Mouse (Mus musculus): ENCODE measurements around the gene Coro1a. TPM values are rescaled to one million over a fixed set of nuclear protein-coding genes. Genes with fewer than 3 reads are reported as not detected.

The Coro1a gene
- total and polyA plus RNA-seq, 3 experiments: 203 to 349 (median 312) TPM

DNA sequence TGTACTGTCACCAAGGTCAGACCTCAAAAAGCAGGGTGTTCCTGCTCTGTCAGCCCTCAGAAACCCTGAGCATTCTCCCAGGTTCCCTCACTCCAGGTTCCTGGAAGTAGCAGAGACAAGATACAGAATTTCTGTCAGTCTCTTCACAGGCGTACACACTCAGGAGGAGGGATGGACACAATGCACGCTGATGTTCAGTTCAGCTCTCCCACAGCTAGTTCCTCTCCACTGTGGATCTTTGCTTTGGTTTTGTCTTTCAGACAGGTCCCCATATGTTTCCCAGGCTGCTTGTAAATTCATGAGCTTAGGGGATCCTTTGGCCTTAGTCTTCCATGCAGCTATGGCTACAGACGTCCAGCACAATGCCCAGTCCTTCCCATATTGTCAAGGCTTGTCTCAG lies 10.7 kb downstream of the Coro1a start:
- Histone ChIP-seq H3K4me3 (replicated peaks in 1 of 3; ENCODE audit: low read depth in 2 of 3, low read length in 2 of 3, poor library complexity in 1 of 3) (peak overlapping the region; percentile 83 to 98 (median 92)), H3K9me3 (replicated peaks; ENCODE audit: low read length) (no peaks in the 10 kb centered on the region), H3K27ac (ENCODE audit: insufficient read depth, low read depth) (no peak overlapping the region), H3K36me3 (replicated peaks in 1 of 2; ENCODE audit: control insufficient read depth in 1 of 2, insufficient read depth in 1 of 2, low read length in 1 of 2) (peaks cover 50 to 63% of the 10 kb centered on the region in 2 experiments), H3K4me2 (ENCODE audit: insufficient read depth, low read depth, poor library complexity, severe bottlenecking) (peak overlapping the region; percentile 54), H3K27me3 (replicated peaks) (no peaks in the 10 kb centered on the region), H3K9ac (ENCODE audit: insufficient read depth, low read depth) (peak overlapping the region; percentile 60), H3K4me1 (ENCODE audit: control insufficient read depth in 1 of 2, insufficient read depth in 2 of 2) (peaks cover 21 to 64% of the 10 kb centered on the region in 2 experiments), H3K79me2 (replicated peaks; ENCODE audit: control insufficient read depth, extremely low read depth, insufficient read depth, poor library complexity, severe bottlenecking) (peaks cover 32% of the 10 kb centered on the region)
- dilution Hi-C loops (cut with MboI; ENCODE audit: extremely low pct_ligation_motif_present, extremely low pct_unique_long_range_greater_than_20kb, low sequenced_read_pairs): no loop called here
- DNase-seq (ENCODE audit: extremely low read depth): no peak
- TF ChIP-seq POLR2AphosphoS2 (IDR thresholded peaks at IDR 0.05; ENCODE audit: low read depth, low read length) (no peak), PAX5 (IDR thresholded peaks at IDR 0.05; ENCODE audit: low read length) (no peak), CHD1 (IDR thresholded peaks at IDR 0.05; ENCODE audit: low read depth, low read length) (no peak), JUND (conservative IDR thresholded peaks at IDR 0.05; ENCODE audit: low read depth, low read length) (no peak), KAT2A (IDR thresholded peaks at IDR 0.05; ENCODE audit: insufficient replicate concordance, low read length) (no peak), MYC (IDR thresholded peaks at IDR 0.05; ENCODE audit: low read depth, low read length) (no peak), USF2 (conservative IDR thresholded peaks at IDR 0.05; ENCODE audit: low read depth, low read length) (no peak), HCFC1 (IDR thresholded peaks at IDR 0.05; ENCODE audit: low read depth, low read length) (no peak), ZC3H11A (IDR thresholded peaks at IDR 0.05; ENCODE audit: low read depth, low read length) (no peak), MAX (IDR thresholded peaks at IDR 0.05; ENCODE audit: low read length) (no peak), POLR2A (IDR thresholded peaks at IDR 0.05; ENCODE audit: low read depth, low read length) (no peak), IRF4 (IDR thresholded peaks at IDR 0.05; ENCODE audit: low read depth, low read length) (no peak)
- in situ Hi-C loops (cut with MboI; ENCODE audit: low pct_ligation_motif_present, low pct_unique_long_range_greater_than_20kb, low sequenced_read_pairs): no loop called here

DNA sequence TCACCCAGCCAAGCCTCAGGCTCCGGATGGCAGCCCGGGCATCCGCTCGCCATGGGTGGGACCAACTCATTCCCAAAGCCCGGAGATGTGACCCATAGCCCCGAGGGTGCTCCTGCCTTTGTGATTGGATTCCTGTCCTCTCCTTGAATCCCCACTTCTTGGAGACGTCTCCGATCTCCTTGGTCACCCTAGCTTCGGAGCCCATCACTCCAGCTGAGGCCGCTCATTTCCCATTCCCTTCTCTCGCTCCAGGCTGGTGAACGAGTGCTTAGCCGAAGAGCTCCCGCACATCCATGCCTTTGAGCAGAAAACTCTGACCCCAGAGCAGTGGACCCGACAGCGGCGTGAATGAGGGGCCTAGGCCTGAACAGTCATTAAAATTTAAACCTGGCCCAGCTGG lies 11.3 kb downstream of the Coro1a start:
- H3K79me2 ChIP-seq (replicated peaks; ENCODE audit: control insufficient read depth, extremely low read depth, insufficient read depth, poor library complexity, severe bottlenecking): peaks cover 27% of the 10 kb centered on the region
- peaks cover 49 to 62% of the 10 kb centered on the region in 2 experiments for H3K36me3 ChIP-seq (replicated peaks in 1 of 2; ENCODE audit: control insufficient read depth in 1 of 2, insufficient read depth in 1 of 2, low read length in 1 of 2)
- in situ Hi-C loops (cut with MboI; ENCODE audit: low pct_ligation_motif_present, low pct_unique_long_range_greater_than_20kb, low sequenced_read_pairs): no loop called here
- H3K9ac ChIP-seq (ENCODE audit: insufficient read depth, low read depth): peak overlapping the region; percentile 60
- peak overlapping the region; percentile 29; the same call in 1 of the 2 replicates for H3K27ac ChIP-seq (ENCODE audit: insufficient read depth, low read depth)
- no peaks in the 10 kb centered on the region for H3K9me3 ChIP-seq (replicated peaks; ENCODE audit: low read length)
- DNase-seq (ENCODE audit: extremely low read depth): no peak
- dilution Hi-C loops (cut with MboI; ENCODE audit: extremely low pct_ligation_motif_present, extremely low pct_unique_long_range_greater_than_20kb, low sequenced_read_pairs): no loop called here
- peaks cover 16 to 58% of the 10 kb centered on the region in 2 experiments for H3K4me1 ChIP-seq (ENCODE audit: control insufficient read depth in 1 of 2, insufficient read depth in 2 of 2)
- H3K4me2 ChIP-seq (ENCODE audit: insufficient read depth, low read depth, poor library complexity, severe bottlenecking): peak overlapping the region; percentile 54
- no peaks in the 10 kb centered on the region for H3K27me3 ChIP-seq (replicated peaks)
- TF ChIP-seq JUN (IDR thresholded peaks at IDR 0.05; ENCODE audit: insufficient read depth, low read depth, low read length) (no peak), CHD1 (IDR thresholded peaks at IDR 0.05; ENCODE audit: low read depth, low read length) (0 out of 2 replicates have a peak, but pooled peaks have one; percentile 11), HCFC1 (IDR thresholded peaks at IDR 0.05; ENCODE audit: low read depth, low read length) (no peak), MEF2A (IDR thresholded peaks at IDR 0.05; ENCODE audit: borderline replicate concordance, low read depth, low read length) (no peak)
- peak overlapping the region; percentile 83 to 98 (median 92) for H3K4me3 ChIP-seq (replicated peaks in 1 of 3; ENCODE audit: low read depth in 2 of 3, low read length in 2 of 3, poor library complexity in 1 of 3)
